Mouse (Mus musculus) CH12.LX (cell line): ENCODE results near the gene Kmo.

Experiments used
- CHD2 ChIP-seq: IDR thresholded peaks from 2 replicates; pipeline ENCODE4 v1.6.1; 2011; ENCODE audit warnings: low read length, improper control_type of control experiment
- ELF1 ChIP-seq: IDR thresholded peaks from 2 replicates; pipeline ENCODE4 v1.6.1; 2014; ENCODE audit warnings: low read depth, mild to moderate bottlenecking, inconsistent platforms, low read length, improper control_type of control experiment
- EP300 ChIP-seq: IDR thresholded peaks from 2 replicates; pipeline ENCODE4 v1.6.1; 2011; ENCODE audit warnings: low read length, improper control_type of control experiment

- TF ChIP-seq ELF1 (peak; percentile 90), EP300 (no peak), CHD2 (no peak)
These were observed 72.2 kb downstream of the Kmo start, which contains the start of the genes Opn3 and Chml for GRCm38 (mm10) chr1:175692246-175692996.
